14 mouse cellular contexts compared by ENCODE assay signal in the genomic region with DNA sequence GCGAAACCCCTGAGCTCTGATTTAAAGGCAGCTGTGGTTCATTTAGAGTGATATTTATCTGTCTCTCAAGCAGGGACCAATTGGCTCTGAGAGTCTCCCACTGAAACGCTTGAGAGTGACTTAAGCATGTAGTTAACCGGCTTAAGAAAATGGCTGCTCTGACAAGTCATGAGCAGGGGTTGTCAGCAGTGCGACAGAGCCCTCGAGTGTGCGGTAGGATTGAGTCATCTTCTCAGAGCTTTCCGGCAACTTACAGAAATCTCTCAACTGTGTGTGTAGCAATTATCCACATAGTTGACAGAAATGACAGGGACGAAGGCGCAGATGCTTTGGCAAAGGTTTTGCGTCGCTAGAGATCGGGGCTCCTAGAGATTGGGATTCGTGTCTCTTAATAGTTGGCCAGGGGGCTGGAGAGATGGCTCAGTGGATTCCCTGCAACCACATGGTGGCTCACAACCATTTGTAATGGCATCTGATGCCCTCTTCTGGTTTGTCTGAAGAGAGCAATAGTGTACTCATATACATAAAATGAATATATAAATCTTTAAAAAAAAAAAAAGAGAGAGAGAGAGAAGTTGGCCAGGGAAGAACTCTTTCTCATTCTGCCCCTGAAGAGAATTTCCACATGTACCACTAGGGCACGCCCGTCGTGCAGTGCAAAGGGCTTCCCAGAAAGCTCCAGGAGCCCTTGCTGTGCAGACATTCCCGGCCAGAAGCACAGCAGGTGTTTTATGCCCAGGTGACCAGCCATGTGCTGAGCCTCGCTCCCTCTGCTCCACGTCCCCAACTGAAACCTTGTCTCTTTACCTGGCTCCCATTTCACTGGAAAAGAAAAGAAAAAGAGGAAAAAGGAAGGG. TPM values are rescaled to one million over a fixed set of nuclear protein-coding genes. Genes with fewer than 3 reads are reported as not detected.
DNase-seq lines count a peak whose midpoint lies in the region; ATAC-seq and TF ChIP-seq lines count a peak whose summit lies in the region.
"Had no signal": no experiment of that assay in that cellular context is flagged by ENCODE, and none has a peak within 500 bp of the region (broad histone marks: within the 10 kb centered on the region; RNA-seq: fewer than 3 reads in every experiment).

No protein-coding gene starts in this region.

- TF ChIP-seq EP300 in liver, embryonic 14.5 days (IDR thresholded peaks at IDR 0.05; ENCODE audit: low read depth) = no peak

- TF ChIP-seq CTCF in liver, embryonic 14.5 days (IDR thresholded peaks at IDR 0.05; ENCODE audit: low read depth) = peak; percentile 24
- peak; percentile 69 for TF ChIP-seq CTCF in midbrain, postnatal 0 days (IDR thresholded peaks at IDR 0.05)

- H3K36me3 ChIP-seq in liver, embryonic 14.5 days (replicated peaks; ENCODE audit: control insufficient read depth, insufficient read depth, low read depth) = no peaks in the 10 kb centered on the region
- no peaks in the 10 kb centered on the region for H3K36me3 ChIP-seq in embryonic facial prominence, embryonic 14.5 days (ENCODE audit: control insufficient read depth, insufficient read depth, low read length)
- H3K36me3 ChIP-seq in midbrain, postnatal 0 days (ENCODE audit: insufficient read depth, low read length) = no peaks in the 10 kb centered on the region
- H3K36me3 ChIP-seq: embryonic facial prominence, embryonic 15.5 days; heart, embryonic 15.5 days; limb, embryonic 10.5 days; neural tube, embryonic 15.5 days had no signal

- no peak for ATAC-seq in liver, embryonic 14.5 days (ENCODE audit: insufficient read depth)
- no peak for ATAC-seq in embryonic facial prominence, embryonic 14.5 days (ENCODE audit: low read depth)
- ATAC-seq in midbrain, postnatal 0 days (ENCODE audit: low FRiP score) = 0 out of 2 replicates have a peak, but pooled peaks have one; percentile 31

- no peaks in the 10 kb centered on the region; a peak in 1 of 4 replicates for H3K4me1 ChIP-seq in liver, embryonic 14.5 days (replicated peaks; ENCODE audit: control insufficient read depth in 2 of 2, insufficient read depth in 2 of 2, low read length in 1 of 2)
- H3K4me1 ChIP-seq in embryonic facial prominence, embryonic 14.5 days (ENCODE audit: control insufficient read depth, insufficient read depth, low read length) = no peaks in the 10 kb centered on the region
- H3K4me1 ChIP-seq in midbrain, postnatal 0 days (ENCODE audit: insufficient read depth, low read length) = peaks cover 6% of the 10 kb centered on the region; the same call in 1 of the 2 replicates

- no peaks in the 10 kb centered on the region for H3K9me3 ChIP-seq in liver, embryonic 14.5 days (ENCODE audit: control insufficient read depth, low read length)
- no peaks in the 10 kb centered on the region for H3K9me3 ChIP-seq in embryonic facial prominence, embryonic 14.5 days (ENCODE audit: control insufficient read depth, low read length)
- H3K9me3 ChIP-seq in midbrain, postnatal 0 days (ENCODE audit: low read length) = no peaks in the 10 kb centered on the region
- H3K9me3 ChIP-seq: embryonic facial prominence, embryonic 15.5 days; heart, embryonic 15.5 days; limb, embryonic 10.5 days; neural tube, embryonic 15.5 days had no signal

- no peak overlapping the region for H3K4me2 ChIP-seq in liver, embryonic 14.5 days (ENCODE audit: low read depth)
- H3K4me2 ChIP-seq in embryonic facial prominence, embryonic 14.5 days (ENCODE audit: low read depth, low read length) = peak overlapping the region; percentile 2; the same call in 1 of the 2 replicates
- no peak overlapping the region for H3K4me2 ChIP-seq in midbrain, postnatal 0 days (ENCODE audit: low read depth, low read length, poor library complexity, severe bottlenecking)
- H3K4me2 ChIP-seq: embryonic facial prominence, embryonic 15.5 days; heart, embryonic 15.5 days; neural tube, embryonic 15.5 days had no signal

- H3K27me3 ChIP-seq in liver, embryonic 14.5 days (ENCODE audit: control insufficient read depth, insufficient read depth, low read length) = no peaks in the 10 kb centered on the region
- no peaks in the 10 kb centered on the region for H3K27me3 ChIP-seq in embryonic facial prominence, embryonic 14.5 days (replicated peaks; ENCODE audit: control insufficient read depth, insufficient read depth, low read length)
- no peaks in the 10 kb centered on the region for H3K27me3 ChIP-seq in midbrain, postnatal 0 days (ENCODE audit: insufficient read depth, low read length)
- H3K27me3 ChIP-seq: embryonic facial prominence, embryonic 15.5 days; heart, embryonic 15.5 days; neural tube, embryonic 15.5 days had no signal

- H3K9ac ChIP-seq in liver, embryonic 14.5 days (replicated peaks) = no peak overlapping the region
- H3K9ac ChIP-seq in embryonic facial prominence, embryonic 14.5 days (ENCODE audit: low read depth, low read length) = no peak overlapping the region
- no peak overlapping the region for H3K9ac ChIP-seq in midbrain, postnatal 0 days (replicated peaks; ENCODE audit: low read length, poor library complexity, severe bottlenecking)
- H3K9ac ChIP-seq: embryonic facial prominence, embryonic 15.5 days; heart, embryonic 15.5 days; neural tube, embryonic 15.5 days had no signal

- H3K27ac ChIP-seq in liver, embryonic 14.5 days = no peak overlapping the region
- no peak overlapping the region for H3K27ac ChIP-seq in embryonic facial prominence, embryonic 14.5 days (replicated peaks; ENCODE audit: low read depth, low read length)
- H3K27ac ChIP-seq in midbrain, postnatal 0 days (ENCODE audit: low read depth, low read length) = no peak overlapping the region
- H3K27ac ChIP-seq: embryonic facial prominence, embryonic 15.5 days; heart, embryonic 15.5 days; limb, embryonic 10.5 days; neural tube, embryonic 15.5 days had no signal

- 40% methylated on average over 19 of the region's 19 CpGs for WGBS in liver, embryonic 14.5 days (ENCODE audit: insufficient replicate concordance)
- 38% methylated on average over 19 of the region's 19 CpGs for WGBS in embryonic facial prominence, embryonic 14.5 days
- 28% methylated on average over 19 of the region's 19 CpGs for WGBS in midbrain, postnatal 0 days

- DNase-seq in cerebellum, postnatal 10 days = peak; percentile 59 to 62
- no peak for DNase-seq in cerebellum, postnatal 4 days (ENCODE audit: low spot score in 2 of 2)
- no peak for DNase-seq in liver, embryonic 14.5 days (ENCODE audit: low read depth in 3 of 3, low spot score in 3 of 3)
- DNase-seq in liver = no peak
- DNase-seq in embryonic facial prominence, embryonic 14.5 days (ENCODE audit: low spot score) = no peak
- peak; percentile 46 for DNase-seq in midbrain, postnatal 0 days (ENCODE audit: low spot score)
- no peak for DNase-seq in embryo, embryonic 10 days (ENCODE audit: low spot score)
- DNase-seq in right cerebral cortex, postnatal 25 days = no peak
- DNase-seq: lung, postnatal 4 days; thymus, postnatal 36 days had no signal

- H3K4me3 ChIP-seq in liver, embryonic 14.5 days (ENCODE audit: insufficient read depth in 1 of 2, low read depth in 2 of 2, low read length in 2 of 2) = no peak overlapping the region
- H3K4me3 ChIP-seq in embryonic facial prominence, embryonic 14.5 days (ENCODE audit: low read depth, low read length) = no peak overlapping the region
- no peak overlapping the region for H3K4me3 ChIP-seq in midbrain, postnatal 0 days (ENCODE audit: low read depth, low read length)
- H3K4me3 ChIP-seq: embryonic facial prominence, embryonic 15.5 days; heart, embryonic 15.5 days; limb, embryonic 10.5 days; neural tube, embryonic 15.5 days had no signal

RNA-seq across cellular contexts. Expression of gene Slc37a1, which starts 4.5 kb away (rescaled TPM):
- 1.9 and 2.3 TPM in 2 replicates for polyA plus RNA-seq in liver, embryonic 14.5 days (2012; rRNA removed)
- 1.2 and 1.9 TPM in 2 replicates for polyA plus RNA-seq in liver, embryonic 14.5 days (2014; fragmentation: Nextera tagmentation; extraction: Ambion mirVana)
- polyA plus RNA-seq in embryonic facial prominence, embryonic 14.5 days (2014; fragmentation: Nextera tagmentation; extraction: Ambion mirVana) = 3.2 TPM in 2 replicates
- 11.0 and 12.7 TPM in 2 replicates for total RNA-seq in midbrain, postnatal 0 days (2014; rRNA removed)
- polyA plus RNA-seq in midbrain, postnatal 0 days (2015; fragmentation: Nextera tagmentation; extraction: Ambion mirVana) = 6.9 and 7.6 TPM in 2 replicates

RNA-seq across cellular contexts. Expression of gene Rsph1, which starts 4.9 kb away (rescaled TPM):
- 0.04 and 0.08 TPM in 2 replicates for polyA plus RNA-seq in liver, embryonic 14.5 days (2012; rRNA removed)
- 0.14 and 0.22 TPM in 2 replicates for polyA plus RNA-seq in liver, embryonic 14.5 days (2014; fragmentation: Nextera tagmentation; extraction: Ambion mirVana)
- polyA plus RNA-seq in embryonic facial prominence, embryonic 14.5 days (2014; fragmentation: Nextera tagmentation; extraction: Ambion mirVana) = 2.8 and 7.8 TPM in 2 replicates
- total RNA-seq in midbrain, postnatal 0 days (2014; rRNA removed) = 2.8 and 3.5 TPM in 2 replicates
- polyA plus RNA-seq in midbrain, postnatal 0 days (2015; fragmentation: Nextera tagmentation; extraction: Ambion mirVana) = 6.0 and 8.5 TPM in 2 replicates

Comparison
In these comparisons a context has a peak if more than half of its experiments do, and no peak if none do; other contexts are left out.
1. DNase-seq: peak in cerebellum, postnatal 10 days (2 of 2) and midbrain, postnatal 0 days (single experiment); none in cerebellum, postnatal 4 days (0 of 2), liver, embryonic 14.5 days (0 of 3), liver (single experiment), embryonic facial prominence, embryonic 14.5 days (single experiment), embryo, embryonic 10 days (single experiment) and right cerebral cortex, postnatal 25 days (single experiment).